Mouse (Mus musculus) CD4-positive, CD25-positive, alpha-beta regulatory T cell, adult 2 months (primary cell): Measurements from ENCODE around the gene Arhgap23.
A peak's percentile ranks its signal among the peaks of the same experiment; 100 is the strongest.

Experiments used
- DNase-seq: peaks from one replicate; pipeline ENCODE4 v3.0.0-alpha.2; 2012; ENCODE audit warnings: low read depth, low spot score

Gene Arhgap23

DNA sequence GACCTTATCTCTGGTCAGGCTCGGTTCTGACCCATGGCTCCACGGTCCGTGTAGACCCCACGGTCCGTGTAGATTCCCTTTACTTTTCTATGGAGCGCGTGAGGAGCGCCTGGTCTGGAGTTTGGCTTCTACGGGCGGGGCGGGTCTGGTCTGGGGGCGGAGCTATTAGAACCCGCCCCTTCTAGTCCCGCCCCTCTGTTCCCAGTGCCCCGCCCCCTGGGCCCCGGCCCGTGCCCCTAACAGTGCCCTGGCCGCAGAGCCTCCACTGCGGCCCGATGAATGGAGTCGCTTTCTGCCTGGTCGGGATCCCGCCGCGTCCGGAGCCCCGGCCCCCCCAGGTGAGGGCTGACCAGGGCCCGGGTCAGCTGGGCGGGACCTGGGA lies at the start of gene Arhgap23:
Gene Arhgap23 (plus strand): TSS at position 204 of the 382 bp plus-strand sequence.
- DNase-seq = peak; percentile 35

DNA sequence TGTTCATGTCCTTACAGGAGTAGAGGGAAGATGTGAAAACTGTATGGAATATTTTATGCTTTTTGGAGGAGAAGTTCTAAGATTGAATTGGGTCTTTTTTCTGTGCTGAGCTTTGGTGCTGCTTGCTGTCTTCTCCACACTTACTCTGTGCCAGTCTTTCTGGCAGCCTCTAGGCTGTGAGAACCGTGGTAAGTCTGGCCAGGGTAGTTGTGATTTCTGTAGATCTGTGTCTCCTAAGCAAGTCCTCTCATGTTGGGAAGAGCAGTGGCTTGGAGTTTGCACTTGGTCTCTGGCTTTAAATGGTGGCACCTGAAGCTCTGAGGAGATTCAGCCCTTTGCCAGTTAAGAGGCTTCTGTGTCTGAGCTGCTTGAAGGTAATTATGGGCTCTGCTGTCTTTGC lies 49.8 kb upstream of the Arhgap23 start:
- DNase-seq = no peak

DNA sequence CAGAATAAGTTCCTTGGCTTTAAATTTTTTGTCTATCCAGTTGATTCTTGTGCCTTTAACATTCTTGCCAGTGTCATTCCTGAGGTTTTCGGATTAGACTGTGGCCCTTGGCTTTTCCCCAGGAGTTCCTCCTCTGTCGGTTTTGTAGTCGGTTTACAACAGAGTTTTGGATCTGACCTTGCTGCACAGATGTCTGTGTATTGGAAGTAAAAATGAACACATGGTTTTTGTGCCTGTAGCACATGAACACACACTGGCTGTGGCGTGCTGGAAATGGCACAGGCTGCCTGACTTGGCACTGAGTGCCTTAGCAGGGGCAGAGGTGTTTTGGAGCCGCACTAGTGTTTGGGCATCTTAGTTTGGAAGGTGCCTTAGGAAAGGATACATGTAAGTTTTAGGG lies 46.8 kb upstream of the Arhgap23 start:
- no peak for DNase-seq

DNA sequence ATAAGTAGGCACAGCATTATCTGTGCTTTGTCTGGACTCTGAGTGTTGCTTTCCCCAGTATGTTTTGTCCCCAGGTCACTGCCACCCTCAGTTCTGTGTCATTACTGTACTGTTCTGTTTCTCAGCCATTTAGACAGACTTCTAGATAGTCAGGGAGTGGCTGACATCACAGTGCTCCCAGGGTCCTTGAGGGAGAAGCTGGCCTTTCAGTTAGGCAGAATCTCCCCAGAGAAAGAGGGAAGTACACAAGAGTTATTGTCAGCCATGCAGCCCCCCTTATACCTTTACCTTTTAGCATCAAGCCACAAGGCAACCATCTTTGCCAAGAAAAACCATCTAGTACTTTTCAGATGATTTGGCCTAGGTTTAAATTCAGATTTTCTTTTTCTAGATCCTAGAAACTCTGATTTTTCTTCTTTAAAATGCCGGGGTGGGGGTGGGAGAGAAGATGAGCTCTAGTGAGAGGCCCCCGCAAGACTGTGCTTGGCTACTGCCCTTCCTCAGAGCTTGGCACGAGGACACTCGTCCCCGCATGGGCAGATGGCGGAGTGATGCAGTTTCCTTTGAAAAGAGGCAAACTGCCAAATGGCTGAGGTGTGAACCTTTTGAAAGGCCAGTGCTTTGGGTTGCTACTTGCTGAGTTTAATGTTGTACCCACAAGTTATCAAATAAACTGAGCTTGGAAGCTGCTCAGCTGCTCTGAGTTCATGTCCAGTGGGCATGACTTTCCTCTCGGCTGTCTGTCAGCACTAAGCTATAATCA lies 44.8 kb upstream of the Arhgap23 start:
- DNase-seq = no peak

DNA sequence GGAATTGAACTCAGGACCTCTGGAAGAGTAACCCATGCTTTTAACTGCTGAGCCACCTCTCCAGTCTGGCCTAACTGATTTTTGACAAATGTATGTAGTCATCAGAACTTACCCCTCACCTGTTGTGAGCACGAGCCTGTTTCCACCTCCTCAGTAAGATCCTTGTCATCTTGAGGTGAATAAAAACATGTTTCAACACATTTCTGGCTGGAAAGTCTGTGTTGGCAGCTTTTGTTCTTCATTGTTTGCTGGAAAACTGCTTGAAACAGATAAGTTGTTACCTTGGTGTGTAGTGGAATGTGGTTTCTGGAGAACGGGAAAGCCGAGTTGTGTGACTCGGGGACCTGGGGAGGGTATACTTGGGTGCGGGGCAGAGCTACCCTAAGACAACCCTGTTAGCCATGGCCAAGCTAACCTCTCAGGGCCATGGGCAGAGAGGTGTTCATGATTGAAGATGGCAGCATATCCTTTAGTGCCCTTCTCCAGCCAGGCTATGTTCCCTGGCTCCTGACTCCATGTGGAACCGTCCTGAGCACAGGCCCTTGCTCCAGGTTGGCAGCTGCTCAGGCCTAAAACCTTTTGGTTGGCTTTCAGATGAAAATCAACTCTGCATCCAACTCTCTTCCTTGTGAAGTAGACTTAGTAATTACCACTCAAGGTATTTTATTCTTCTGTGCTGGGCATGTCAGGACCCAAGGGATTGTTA lies 43.0 kb upstream of the Arhgap23 start:
- no peak for DNase-seq

DNA sequence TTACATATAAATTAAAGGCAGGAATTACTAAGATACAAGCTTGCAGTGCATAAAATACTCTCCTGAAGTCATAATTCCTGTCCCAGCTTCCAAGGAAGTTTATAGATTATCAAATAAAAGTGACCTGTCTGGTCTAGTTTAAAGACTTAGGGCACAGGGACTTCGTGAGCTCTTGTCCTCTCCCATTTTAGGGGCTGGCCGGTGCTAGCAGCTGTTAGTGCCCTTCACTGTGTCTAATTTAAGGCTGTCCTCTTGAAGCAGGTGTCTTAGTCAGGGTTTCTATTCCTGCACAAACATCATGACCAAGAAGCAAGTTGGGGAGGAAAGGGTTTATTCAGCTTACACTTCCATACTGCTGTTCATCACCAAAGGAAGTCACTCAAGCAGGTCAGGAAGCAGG lies 41.9 kb upstream of the Arhgap23 start:
- no peak for DNase-seq

DNA sequence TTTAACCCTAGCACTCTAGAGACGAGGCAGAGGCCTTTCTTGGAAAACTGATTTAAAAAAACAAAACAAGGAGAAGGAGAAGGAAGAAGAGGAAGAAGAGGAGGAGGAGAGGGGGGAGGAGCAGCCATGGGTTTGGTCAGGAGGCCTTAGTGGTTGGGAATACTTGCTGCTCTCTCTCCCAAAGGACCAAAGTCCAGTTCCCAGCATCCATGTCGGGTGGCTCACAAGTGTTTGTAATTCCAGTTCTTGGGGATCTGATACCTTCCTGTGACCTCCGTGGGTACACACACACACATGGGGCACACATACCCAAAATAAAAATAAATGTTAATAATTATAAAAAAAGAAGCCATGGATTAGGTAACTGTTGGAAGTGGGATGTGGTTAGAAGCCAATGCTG lies 35.3 kb upstream of the Arhgap23 start:
- no peak for DNase-seq

DNA sequence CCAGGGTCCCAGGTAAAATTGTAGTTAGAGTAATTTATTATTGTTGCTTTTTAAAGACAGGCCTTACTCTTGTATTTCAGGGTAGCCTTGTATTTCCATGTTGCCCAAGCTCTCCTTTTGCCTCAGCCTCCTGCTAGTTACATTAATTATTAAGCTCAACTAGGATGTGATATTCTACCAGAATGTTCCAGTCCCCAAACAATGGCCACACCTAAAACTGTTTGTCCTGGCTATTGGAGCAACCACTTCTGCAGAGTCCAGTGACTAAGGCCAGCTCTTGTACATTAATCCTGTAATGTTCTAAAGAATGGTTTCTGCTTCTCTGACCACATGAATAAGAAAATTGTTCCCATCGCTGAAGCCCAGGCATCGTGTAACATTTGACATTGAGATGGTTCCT lies 32.3 kb upstream of the Arhgap23 start:
- DNase-seq = no peak

DNA sequence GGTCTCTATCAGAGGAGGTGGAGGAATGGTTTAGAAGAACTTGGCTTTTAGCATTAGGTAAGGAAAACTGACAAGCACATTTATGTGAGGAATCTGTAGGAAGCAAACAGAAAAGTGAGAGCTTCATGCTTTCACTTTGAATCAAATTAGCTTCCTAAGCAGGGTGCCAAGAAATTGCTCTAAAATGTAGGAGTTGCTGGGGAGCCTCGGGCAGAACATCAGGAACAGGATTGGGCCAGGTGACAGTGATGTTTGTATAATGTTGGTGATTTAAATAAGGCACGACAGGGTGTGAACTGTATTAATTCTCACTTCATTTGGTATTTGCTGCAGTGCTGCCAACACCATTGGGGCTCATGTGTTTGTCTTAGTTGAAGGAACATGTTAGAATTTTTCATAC lies 31.6 kb upstream of the Arhgap23 start:
- no peak for DNase-seq

DNA sequence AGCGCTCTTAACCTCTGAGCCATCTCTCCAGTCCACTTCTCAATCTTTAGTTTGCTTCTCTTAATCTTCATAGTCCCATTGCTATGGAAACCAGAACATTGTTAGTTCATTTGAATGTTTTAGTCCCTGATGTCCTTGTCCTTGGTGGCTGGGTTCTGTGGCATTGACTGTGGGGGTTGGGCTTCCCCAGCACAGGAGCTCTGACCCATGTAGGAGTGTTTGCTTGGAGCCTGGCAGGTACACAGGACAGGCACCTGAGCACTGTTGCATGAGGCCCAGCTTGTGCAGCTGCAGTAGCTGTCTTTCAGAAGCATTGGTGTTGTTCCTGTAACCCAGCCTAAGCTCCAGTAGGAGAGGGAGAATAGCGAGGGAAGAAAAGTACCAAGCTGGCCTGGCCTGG lies 27.5 kb upstream of the Arhgap23 start:
- DNase-seq = no peak

DNA sequence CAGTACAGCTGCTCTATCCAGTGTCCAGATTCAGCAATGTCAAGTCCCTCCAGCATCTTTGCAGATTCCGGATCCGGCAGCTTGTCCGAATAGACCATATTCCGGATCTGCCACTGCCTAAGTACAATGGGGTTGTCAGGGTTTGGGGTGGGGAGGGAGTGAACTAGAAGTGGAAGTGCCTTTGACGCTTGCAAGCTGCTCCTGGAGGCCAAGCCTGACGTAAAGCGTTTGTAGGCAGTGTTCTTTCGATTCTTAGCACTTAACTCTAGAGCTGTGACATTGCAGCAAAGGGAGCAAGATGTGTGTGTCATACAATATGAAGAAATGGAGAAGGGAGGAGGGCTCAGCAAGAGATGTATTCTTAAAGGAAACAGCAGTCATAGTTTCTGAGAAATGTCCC lies 26.2 kb upstream of the Arhgap23 start:
- DNase-seq = no peak

DNA sequence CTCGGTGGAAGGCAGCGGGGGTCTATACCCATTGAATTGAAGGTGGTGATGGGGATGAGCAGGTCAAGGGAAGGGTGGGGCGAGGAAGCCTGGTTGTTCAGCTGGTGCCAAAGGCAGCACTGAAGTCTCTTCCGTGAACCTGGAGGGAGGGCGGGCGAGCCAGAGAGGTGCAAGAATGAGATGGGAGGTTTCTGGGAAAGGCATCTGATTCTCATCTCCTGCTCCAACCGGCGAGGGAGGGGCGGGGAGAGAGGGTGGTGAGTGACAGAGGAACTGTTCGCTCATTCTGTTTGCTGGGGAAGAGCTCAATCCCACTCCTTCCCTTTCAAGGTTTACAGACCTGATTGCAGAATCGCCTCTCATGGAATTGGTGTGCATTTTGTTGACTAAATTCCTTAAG lies 21.7 kb upstream of the Arhgap23 start:
- DNase-seq = no peak

DNA sequence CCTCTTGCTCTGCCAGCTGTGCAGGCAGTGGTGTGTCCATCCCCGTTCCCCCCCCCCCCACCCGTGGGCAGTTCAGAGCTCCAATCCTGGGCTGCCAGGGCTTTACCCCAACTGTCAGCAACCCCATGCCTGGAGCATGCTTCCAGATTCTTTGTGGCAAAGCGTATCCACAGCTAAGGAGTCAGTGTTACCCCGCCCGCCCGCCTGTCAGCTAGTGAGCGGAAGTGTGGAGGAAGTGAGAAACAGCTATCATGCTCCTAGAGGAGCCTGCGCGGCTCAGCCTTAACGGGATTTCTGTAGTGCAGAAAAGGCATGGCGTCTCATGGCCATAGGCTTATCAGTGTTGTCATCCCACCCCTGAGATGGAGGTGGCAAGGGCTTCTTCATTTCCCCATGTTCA lies 21.2 kb upstream of the Arhgap23 start:
- no peak for DNase-seq

DNA sequence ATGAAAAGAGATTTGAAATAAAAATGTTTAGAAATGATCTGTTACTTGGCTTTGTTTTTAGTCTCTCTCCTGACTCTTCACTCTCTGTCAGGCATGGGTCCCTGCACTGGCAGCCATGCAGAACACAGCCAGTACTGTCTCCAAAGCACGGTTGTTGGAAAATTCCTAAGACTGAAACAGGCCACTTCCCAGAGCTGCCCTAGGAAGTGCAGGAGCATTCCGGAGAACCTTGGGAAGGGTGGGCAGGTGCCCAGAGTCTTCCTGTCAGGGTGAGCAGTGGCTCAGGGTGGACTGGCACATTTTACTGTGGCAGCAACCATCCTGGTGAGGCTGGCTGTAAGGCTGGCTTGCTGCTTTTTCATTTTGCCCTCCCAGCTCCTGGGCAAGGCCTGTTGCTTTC lies 16.8 kb upstream of the Arhgap23 start:
- DNase-seq = no peak

DNA sequence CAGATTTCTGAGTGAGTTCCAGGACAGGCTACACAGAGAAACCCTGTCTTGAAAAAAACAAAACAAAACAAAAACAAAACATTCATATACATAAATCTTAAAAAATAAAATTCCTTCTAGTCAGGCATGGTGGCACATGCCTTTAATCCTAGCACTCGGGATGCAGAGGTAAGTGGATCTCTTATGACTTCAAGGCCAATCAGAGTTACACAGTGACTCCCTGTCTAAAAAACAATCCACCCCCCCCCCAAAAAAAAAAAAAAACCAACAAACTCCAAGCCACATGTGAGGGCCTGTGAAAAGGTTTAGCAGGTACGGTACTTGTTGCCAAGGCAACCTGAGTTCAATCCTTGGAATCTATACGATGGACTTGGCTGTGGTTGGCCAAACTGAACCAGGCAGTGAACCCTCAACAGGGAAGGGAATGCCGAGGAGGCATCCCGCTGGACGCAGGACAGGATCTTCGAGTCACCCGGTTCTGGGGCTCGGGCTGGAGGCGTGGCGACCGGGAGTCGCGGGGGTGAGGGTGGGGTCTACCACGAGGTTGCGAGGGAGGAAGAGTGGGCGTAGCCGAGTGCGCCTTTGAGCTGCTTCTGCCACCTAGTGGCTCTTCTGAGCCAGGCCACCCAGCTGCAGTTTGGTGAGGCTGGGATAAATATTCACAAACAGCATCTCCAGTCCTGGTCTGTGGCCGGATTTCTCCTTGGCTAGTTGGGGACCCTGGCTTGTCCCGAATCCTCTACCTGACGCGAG lies 15.2 kb upstream of the Arhgap23 start:
- peak; percentile 89 for DNase-seq

DNA sequence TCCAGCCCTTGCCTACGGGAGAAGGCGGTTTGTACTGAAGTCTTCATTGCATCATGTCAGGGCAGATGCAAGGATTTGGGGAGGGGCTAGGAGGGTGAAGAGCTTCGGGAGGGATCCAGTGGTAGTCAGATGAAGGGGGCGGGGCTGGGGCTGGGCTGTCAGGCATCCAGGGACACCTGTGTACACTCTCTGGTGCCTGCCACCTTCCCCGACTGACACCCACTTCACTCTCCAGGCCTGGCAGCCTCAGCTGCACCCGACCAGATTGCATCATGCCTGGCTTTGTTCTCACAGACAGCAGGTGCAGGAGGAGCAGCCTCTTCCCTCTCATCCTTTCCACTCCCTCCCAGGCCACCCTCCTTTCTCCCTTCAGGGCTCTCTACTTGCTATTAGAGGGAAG lies 14.3 kb upstream of the Arhgap23 start:
- DNase-seq = peak; percentile 20

DNA sequence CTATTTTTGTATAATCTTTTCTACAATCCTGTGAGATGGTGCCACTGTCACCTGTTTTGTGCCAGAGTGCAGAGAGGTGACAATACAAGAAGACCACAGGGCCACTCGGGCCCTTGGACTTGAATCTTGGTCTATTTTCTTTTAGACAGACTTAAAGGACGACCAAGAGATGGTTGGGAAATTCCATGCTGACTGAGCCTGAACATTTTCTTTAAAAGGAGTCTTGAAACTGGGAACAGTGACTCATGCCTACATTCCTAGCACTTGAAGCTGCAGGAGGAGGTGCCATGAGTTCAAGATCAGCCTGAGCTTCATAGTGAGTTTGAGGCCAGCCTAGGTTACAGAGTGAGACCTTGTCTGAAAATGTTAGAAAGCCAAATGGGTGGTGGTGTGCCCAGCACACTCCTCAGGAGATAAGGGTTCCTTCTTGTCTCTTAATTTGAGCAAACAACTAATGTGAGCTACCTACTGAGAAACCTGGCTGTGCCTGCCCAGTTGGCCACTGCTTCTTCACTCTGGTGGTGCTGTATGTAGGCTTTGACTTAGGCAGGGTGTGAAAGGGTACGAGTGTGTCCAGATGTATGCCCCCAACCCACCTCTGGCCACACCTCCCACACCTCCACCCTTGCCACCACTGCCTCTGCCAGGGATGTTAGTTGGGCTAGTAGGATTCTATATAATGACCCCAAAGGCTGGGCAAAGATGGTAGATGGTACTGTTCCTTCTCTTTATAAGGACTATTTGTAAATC lies 13.5 kb upstream of the Arhgap23 start:
- DNase-seq = no peak

DNA sequence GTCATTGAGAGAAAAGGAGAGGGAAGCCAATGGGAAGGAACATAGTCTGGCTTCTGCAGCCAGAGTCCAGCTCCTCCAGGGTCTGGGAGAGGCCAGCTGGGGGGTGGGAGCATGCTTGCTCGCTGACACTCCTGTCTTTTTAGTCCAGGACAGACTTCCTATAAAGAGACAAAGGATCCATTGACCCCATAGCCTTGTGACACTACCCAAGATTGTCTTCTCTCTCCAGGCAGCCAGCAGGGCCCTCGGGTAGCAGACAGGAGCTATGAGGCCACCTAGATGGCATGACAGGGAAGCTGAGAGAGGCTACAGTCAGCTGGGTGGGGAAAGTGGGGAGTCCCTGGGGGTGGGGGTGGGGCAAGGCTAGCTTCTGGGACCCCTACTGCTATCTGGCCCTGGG lies 12.6 kb upstream of the Arhgap23 start:
- DNase-seq = no peak

DNA sequence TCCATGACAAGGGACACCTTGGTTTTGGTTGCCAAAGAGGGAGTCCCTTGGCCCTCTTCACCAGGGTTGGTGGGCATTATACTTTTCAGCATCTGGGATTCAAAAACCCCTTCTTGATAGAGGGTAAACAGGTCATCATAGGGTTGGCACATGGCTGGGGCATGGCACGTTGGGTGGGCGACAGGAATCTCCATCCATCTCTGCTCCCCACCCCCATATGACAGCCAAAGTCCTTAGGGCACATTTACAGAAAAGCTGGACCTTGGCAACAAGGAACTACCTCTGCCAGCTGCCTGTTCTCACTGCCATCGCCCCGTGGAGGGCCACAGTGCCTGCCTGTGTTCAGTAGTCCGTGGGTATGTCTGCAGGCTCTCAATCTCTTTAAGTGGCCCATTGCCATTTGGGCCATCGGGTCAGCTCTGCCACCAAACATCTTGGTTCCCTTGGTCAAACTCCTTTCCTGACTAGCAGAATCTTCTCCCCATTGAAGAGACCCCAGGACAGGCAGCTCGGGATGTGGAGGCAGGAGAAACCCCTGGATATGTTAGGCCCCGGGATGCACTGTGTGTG lies 11.6 kb upstream of the Arhgap23 start:
- DNase-seq = no peak

DNA sequence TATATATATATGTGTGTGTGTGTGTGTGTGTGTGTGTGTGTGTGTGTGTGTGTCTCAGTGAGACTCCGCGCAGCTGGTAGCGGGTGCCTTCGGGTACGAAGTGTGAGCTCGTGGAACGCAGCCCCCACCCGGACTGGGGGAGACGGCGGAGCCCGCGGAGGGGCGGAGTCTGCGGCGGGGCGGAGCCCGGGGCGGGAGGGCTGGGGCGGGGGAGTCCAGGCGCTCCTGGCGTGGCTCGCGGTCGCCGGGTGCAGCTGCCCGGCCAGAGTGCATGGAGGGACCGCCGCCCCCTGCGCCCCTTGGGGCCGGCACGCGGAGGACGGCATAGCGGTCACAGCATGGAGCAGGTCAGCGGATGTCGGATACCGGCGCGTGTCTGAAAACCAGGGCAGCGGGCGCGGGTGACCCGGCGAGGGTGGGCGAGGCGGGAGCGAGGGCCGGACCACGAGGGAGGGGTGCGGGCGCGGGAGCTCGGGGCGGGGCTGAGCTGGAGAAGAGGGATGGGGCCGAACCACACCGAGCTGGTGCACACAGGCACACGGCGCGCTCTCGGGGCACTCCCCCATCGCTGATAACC lies 11.1 kb upstream of the Arhgap23 start:
- DNase-seq = peak; percentile 66

DNA sequence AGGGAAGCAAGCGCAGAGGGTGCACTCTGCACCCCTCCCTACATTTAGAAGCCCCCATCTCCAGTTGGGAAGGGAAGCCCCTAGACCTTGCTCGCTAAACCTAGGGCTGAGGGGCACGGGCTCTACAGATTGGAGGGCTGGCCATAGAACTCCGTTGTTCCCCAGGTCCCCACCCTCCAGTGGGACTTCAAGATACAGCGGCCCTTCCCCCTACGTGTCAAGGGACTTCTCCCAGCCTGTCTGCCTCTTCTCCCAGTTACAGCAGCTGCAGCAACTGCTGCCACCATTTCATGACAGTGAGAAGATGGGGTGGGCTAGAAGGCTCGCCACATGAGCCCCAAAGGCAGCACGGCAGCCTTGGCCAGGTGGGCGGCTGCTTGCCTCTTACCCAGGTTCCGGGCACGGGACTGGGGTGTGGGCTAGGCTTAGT lies 10.6 kb upstream of the Arhgap23 start:
- peak; percentile 27 for DNase-seq
